Mouse (Mus musculus) lung, postnatal 0 days (tissue): ENCODE measurements at regions not wholly inside any gene's neighbourhood (a gene's known extent, or its start where the extent isn't known, plus 50 kb on each side); places are given as distances from the start of the nearest gene placed in this dataset.

ENCODE experiments used
- CTCF ChIP-seq: IDR thresholded peaks from 2 replicates; pipeline ENCODE4 v1.5.1; 2016; ENCODE audit warnings: antibody characterized with exemption, mild to moderate bottlenecking
- EP300 ChIP-seq: IDR thresholded peaks from 2 replicates; pipeline ENCODE4 v1.6.1; 2016; ENCODE audit warnings: antibody characterized with exemption, mild to moderate bottlenecking, control low read depth

DNA sequence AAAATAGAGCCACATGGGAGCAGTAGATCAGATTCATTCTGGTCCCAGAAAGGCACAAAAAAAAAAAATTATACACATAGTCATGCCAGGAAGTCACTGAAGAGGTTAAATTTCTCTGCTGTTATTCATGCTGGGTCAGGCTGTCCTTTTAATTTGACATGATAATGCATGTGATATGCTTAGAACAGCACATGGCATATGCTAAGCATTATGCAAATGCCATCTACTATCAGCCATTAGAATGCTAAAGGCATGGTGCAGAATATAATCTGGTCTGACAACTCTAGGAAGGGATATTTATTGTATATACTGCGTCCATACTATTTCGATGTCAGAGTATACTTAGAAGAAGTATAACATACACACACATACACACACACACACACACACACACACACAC lies 405.6 kb downstream of the AI429214 start:
- no peak for TF ChIP-seq CTCF
- TF ChIP-seq EP300: no peak
